Mouse (Mus musculus) monocyte, adult 5-6 weeks (primary cell): ENCODE measurements around the gene Reps2. TPM values are rescaled to one million over a fixed set of nuclear protein-coding genes. Genes with fewer than 3 reads are reported as not detected.

Experiments used
- ATAC-seq: fragments of 153-309, 156-312 bp; replicated peaks from 2 replicates; pipeline ENCODE4 v1.8.0; 2017; ENCODE audit warnings: mild to moderate bottlenecking; ENCODE audit not compliant: low TSS enrichment, insufficient number of reproducible peaks, severe bottlenecking, poor library complexity, low FRiP score
- total RNA-seq: library from RNA; stranded (forward); fragments of 200-1000, 200-491, 200-594 nt; gene quantifications from 3 replicates; pipeline ENCODE4 v1.2.3, GENCODE M21; 2017

The Reps2 gene
- total RNA-seq: 3.7 to 13.7 TPM in 2 of 3 replicates, not detected in the other

DNA sequence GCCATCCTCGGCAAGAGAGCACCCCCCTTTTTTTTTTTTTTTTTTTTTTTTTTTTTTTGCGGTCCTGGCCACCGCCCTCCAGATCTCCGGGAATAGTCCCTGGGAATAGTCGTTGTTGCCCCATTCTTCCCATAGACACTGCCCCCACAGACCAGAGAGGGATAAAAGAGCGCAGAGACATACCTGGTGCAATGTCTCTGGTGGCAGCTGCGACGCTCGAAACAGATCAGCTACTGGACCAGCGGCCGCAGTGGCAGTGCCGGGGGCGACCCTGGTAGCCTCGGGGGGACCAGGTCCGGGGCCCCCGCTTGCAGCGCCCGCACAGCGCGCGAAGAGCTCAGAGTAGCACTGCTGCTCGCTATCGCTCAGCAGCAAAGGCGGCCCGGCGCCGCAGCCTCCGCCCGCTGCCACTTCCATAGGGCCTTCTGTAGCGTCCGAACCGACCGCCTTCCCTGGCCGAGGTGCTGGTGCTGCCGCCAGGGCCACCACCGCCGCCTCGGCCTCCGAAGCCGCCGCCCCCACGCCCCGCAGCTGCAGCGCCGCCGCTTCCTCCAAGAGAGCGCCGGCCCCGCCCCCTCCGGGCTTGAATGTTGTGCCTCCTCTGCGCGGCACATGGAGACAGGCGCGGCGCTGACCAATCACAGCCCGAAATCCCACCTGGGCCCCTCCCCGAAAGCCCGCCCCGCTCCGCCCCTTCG is at the start of gene Reps2:
Gene Reps2 (minus strand): TSS at position 559 of the 698 bp plus-strand sequence.
- no peak for ATAC-seq

DNA sequence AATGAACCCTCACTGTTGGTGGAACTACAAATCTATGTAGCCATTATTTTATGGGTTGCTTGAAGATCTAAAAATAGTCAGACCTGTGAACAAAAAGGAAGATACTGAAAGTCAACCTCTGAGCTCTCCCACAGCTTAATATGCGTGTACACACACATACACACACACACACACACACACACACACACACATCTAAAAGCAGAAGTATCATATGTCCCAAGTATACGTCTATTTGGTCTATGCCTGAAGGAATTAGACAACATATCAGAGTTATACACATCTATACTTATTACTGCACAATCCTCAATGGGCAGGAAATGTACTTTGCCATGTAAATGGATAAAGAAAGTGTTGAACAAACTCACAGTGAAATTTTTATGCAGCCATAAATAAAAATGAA is 47.8 kb upstream of the Reps2 start:
- ATAC-seq: no peak

DNA sequence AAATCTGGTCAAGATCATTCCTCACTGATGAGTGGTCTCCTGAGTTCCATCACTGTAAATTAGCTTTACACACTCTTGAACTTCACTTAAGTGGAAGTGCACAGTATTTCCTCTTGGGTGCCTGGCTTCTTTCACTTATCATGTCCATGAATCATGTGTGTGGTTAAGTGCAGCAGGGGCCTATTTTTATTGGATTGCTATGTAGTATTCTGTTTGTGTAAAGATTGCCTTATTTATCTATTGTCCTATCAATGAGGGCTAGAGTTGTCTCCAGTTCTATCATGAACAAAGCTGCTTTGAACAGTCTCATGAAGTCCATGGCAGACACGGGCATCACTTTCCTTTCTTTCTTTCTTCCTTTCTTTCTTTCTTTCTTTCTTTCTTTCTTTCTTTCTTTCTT is 41.9 kb upstream of the Reps2 start:
- ATAC-seq: no peak

DNA sequence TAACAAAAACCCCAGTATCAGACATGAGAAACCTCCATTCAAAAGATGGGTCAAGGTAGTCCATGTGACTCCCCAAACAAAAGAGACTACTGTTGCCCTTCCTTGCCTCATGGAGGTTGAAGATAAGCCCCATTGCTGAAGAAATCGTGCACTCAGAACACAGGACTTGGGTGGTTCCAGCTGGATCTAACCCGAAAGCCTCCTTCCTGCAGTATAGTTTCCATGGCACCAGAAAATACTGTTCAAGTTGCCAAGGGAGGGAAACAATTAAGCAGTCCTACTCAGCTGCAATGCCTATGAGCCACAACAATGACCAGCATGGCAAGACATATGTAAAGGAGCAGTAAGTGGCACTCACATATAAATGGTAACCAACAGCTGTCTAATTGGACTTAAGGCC is 36.1 kb upstream of the Reps2 start:
- ATAC-seq: no peak

DNA sequence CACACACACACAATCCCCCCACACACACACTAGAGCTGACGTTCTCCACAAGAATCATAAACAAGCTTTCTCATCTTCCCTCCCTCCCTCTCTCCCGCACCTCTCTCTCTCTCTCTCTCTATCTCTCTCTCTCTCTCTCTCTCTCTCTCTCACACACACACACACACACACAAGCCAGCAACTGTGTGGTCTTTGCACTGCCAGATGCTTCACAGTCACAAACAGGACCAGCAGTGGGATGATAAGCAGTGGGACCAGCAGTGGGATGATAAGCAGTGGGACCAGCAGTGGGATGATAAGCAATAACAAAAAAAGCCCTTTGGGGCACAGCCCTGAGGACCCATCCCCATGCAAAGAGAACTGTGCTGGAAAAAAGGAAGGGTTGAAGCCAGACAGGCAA is 35.4 kb upstream of the Reps2 start:
- no peak for ATAC-seq

DNA sequence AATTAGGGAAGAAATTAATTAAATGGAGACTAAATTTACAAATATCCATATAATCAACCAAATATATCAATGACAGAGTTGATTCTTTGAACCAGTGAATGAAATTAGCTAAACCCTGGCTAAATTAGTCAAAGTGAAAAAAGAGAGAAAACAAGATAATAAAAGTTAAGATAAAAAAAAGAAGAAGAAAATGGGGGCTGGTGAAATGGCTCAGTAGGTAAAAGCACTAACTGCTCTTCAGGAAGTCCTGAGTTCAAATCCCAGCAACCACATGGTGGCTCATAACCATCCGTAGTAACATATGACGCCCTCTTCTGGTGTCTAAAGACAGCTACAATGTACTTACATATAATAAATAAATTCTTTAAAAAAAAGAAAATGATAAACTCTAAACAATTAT is 22.7 kb upstream of the Reps2 start:
- no peak for ATAC-seq

DNA sequence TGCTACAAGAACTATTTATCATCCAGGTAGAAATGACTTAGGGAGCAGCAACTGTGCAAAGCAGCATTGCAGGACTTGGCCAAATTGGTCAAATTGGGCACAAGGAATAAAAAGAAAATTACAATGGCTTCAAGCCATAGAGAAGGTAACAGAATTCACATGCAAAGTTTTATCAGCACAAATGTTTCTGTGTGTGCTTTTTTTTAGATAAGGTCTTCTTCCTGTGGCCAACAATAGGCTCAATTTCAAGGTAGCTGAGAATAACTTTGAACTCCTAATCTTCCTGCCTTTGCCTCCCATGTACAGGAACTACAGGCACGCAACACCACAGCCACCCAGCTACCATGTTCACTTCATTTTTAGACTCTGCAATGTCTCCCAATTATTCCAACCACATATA is 16.7 kb upstream of the Reps2 start:
- ATAC-seq: no peak

DNA sequence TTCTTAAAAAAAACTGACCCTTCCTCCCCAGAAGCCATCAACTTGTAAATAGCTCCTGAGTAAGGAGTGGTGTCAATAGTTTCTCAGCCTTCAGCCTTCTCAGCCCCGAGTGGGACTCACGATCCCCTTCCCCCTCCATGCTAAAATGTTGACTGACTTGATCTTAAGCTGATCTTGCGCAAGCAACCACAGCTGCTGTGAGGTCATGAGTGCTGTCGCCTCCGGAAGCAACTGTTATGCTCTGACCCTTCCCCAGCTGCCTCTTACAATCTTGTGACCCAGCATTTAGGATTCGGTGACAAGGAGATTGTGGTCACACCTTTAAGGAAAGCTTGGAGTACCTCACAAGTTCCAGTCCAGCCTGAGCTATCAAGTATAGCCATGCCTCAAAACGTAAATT is 10.1 kb upstream of the Reps2 start:
- no peak for ATAC-seq

DNA sequence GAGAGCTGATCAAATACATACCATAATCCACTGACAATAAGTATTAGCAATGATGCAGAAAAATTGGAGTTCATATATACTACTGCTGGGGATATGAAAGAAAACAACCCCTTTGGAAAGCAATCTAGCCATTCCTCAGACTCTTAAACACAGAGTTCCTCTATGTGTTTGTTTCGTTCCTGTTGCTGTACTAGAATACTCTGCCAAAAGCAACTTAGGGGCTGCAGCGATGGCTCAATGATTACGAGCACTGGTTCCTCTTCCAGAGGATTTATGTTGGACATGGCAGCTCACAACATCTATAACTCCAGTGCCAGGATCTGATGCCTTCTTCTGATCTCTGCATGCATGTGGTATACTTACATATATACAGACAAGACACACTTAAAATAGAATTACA is 9.0 kb upstream of the Reps2 start:
- ATAC-seq: no peak

DNA sequence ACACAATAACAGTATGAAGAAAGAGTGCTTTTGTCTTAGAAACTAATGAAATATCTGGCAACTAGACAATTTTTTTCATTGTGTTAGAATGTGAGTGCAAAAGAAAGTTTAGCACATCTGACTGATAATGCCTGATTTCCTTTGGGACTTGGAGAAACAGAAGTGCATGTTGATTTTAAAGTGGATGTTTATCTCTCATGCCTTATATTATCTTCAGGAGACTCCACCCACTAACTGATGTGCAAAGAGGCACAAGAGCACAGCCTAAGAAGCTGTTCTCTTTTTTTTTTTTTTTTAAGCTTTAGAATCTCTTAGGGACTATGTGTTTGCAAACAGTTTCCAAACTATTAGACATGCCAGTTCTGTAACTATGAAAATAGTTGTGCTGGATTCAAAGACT is 7.7 kb upstream of the Reps2 start:
- ATAC-seq: no peak

DNA sequence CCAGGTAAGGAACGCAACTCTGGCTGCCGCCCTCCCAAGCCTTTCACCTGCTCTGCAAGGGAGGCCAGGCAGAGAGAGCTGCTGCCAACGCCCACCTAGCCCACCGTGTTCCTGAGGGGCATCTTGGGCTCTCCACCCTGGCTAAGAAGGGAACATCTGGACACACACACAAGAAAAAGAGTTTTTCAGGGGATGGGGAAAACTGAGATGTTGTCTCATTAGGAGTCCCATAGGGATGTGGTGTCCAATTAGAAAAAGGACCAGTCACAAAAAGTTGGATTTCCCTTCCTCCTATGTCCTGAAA is 292 bp upstream of the Reps2 start:
- no peak for ATAC-seq

DNA sequence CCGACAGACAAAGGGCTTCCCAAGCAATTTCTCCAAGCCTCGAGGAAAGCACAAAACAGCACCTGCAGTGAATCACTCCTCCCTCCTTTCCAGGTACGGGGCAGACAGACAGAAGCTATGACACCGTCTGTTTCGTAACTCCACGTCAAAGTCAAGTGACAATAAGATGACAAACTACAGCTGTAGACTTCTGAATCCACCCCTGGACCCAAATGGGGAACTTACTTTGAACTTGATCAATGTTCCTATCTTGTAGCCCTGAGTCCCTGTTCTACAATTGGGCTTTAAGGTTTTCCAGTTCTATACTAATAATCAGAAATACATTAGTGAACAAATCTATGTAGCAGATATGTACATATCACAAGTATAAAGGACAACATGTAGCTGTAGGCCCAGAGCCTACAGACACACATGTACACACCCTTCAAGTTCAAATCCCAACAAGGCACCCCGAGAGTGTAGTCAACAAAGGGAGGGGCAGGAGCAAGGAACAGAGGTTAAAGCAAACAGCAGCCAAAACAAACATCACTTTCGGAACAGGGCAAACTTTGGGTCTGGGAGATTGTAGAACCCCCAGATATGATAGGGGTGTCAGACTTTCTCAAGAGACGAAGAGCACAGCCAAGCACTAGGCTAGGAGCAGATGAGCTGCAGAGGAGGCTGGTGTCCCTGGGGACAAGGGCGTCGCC is 903 bp downstream of the Reps2 start:
- no peak for ATAC-seq

DNA sequence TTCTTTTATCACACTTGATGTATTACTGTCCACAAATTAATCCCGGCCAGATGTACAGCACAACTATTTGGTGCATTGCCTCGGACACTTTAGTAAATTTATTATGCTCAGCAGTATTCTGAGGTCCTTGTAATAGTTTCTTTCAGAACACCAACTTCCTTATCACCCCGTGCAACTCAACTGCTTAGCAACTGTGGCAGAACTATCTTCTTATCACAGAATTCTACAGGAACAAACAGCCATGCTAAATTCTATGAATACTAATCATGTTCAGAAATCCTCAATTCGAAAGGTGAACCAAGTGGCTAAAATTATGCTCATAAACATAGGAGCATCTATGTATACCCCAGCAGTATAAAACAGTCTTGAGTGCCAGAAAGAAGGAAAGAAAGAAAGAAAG is 1.7 kb downstream of the Reps2 start:
- no peak for ATAC-seq

DNA sequence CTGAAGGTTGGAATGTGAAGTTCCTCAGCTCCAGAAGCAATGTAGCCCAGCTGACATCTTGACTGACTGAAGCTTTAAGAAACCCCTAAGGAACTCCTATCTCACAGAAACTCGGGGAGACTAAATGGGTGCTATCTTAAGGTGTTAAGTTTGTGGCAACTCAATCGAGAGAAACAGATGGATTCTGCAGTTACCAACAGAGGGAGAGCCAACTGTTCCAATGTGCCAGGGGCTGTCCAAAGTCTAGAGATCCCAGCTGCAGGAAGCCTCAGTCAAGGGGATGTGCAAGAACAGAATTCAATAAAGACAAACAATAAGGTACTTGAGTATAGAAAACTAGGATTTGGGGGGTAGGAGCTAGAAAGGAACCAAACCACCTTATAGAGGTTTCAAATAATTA is 8.3 kb downstream of the Reps2 start:
- no peak for ATAC-seq

DNA sequence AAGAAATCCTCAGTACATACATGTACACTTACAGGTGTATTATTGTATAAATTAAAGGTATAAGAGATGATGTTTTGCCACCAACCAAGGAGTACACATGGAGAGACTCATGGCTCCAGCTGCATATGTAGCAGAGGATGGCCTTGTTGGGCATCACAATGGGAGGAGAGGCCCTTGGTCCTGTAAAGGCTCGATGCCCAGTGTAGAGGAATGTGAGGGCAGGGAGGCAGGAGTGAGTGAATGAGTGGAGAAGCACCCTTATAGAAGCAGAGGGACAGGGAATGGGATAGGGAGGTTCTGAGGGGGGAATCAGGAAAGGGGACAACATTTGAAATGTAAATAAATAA is 21.4 kb downstream of the Reps2 start:
- ATAC-seq: no peak

DNA sequence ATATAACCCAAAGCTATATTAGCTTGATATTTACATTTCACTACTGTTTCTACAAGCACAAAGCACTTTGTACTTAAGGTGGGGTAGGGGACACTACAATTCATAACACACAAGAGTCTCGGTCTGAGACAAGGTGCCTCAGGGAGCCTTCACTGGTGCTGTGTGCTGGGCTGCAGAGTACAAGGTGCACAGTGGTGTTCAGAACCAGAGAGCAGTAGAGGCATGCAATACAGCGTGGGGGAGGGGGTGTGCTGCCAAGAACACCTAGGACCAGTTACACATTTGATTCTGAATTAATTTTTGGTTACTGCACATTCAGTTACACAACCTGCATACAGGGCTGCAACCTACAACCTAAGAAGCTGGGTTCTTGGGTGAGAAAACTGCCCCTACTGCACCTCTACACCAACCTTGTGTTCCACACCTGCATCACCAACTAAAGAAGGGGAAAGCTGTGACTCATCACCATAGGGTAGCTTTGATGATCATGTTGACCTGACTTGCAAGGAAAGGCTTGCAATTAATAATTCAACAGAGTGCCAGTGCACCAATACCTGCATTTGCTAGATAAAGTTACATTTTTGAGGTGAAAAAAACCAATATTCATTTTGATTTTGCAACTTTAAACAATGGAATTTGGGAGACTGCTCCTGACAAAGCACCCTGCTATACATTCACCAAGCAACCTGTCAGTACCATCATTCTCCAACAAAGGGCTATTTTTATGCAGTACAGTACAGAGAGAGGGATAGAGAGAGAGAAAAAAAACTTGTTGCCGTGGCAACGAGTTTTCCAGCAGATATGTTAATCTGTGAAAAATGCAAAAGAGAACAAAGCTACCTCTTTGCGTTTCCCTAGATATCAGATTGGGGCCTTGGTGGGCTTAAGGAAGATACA is 22.0 kb downstream of the Reps2 start:
- no peak for ATAC-seq

DNA sequence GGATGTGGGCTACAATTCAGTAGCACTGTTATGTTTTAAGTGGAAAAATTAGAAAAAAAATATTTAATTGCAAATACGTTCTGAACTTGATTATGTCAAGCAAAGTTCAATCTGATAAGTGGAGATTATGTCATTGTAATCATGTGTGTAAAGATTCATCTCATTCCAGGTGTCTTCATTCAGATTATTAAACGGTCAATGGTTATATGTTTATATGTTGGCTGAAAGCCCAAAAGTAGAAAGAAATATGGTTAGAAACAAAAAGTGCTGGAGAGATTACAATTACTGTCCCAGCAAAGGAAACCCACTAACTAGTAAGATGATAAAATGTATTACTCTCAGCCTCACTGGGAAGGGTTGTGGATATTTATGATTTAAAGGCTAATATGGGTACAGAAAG is 23.7 kb downstream of the Reps2 start:
- no peak for ATAC-seq

DNA sequence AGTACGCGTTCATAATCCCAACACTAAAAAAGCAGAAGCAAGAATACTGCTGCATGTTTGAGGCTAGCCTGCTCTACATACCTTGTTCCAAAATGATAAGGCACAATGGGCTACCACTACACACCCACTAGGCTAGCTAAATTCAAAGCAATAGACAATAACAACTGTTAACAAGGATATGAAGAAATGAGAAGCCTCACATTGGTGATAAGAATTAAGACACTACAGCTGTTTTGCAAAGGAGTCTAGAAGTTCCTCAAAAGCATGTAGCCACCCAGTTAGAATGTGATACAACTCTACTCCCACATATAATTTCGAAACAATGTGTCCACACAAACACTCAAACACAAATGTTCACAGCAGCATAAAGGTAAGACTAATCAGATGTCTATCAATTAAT is 24.9 kb downstream of the Reps2 start:
- no peak for ATAC-seq

DNA sequence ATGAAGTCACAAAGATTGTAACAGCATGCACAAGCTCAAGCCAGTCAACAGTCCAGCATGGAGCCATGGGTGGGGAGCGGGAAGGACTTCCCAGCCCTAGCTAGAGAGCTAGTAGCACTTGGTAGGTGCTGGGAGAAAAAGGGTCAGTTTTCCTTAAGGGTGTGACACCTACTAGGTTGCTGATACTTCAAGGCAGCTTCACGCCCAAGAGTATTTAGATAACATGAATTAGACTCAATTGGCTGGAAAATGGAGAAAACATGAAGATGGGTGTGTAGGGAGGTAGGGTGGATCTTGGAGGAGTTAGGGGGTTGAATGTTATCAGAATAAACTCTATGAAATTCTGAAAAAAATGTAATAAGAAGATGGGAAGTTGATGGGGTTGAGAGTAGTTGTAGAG is 37.3 kb downstream of the Reps2 start:
- no peak for ATAC-seq

DNA sequence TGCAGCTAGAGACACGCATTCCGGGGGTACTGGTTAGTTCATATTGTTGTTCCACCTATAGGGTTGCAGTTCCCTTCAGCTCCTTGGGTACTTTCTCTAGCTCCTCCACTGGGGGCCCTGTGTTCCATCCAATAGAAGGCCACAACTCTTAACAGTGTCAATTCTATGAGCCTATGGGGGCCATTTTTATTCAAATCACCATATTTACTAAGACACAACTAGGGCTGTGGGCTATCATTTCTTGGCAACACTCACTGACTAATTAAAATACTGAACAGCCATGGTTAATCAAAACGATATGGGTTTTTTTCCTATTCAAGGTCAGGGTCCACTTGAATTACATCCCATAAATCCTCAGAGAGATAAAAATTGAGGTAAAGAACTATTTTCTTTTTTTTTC is 43.8 kb downstream of the Reps2 start:
- ATAC-seq: no peak
